Mouse (Mus musculus): ENCODE measurements at regions not wholly inside any gene's neighbourhood (a gene's known extent, or its start where the extent isn't known, plus 50 kb on each side); places are given as distances from the start of the nearest gene placed in this dataset.

DNA sequence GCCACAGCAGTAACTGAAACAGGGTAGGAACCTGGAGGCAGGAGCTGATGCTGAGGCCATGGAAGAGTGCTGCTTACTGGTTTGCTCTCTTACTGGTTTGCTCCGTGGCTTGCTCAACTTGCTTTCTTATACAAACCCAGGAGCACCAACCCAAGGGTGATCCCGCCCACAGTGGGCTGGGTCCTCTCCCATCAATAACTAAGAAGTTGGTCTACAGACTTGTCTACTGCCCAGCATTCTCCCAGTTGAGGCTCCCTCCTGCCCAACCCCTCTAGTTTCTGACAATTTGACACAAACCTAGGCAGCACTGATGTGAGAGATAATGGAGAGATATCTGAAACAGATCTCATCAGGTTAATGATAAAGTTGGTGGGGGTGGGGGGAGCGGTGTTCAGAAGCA lies 104.3 kb upstream of the Afdn start:
- TF ChIP-seq GATA4 (IDR thresholded peaks at IDR 0.05; ENCODE audit: insufficient replicate concordance, low read length) = no peak

DNA sequence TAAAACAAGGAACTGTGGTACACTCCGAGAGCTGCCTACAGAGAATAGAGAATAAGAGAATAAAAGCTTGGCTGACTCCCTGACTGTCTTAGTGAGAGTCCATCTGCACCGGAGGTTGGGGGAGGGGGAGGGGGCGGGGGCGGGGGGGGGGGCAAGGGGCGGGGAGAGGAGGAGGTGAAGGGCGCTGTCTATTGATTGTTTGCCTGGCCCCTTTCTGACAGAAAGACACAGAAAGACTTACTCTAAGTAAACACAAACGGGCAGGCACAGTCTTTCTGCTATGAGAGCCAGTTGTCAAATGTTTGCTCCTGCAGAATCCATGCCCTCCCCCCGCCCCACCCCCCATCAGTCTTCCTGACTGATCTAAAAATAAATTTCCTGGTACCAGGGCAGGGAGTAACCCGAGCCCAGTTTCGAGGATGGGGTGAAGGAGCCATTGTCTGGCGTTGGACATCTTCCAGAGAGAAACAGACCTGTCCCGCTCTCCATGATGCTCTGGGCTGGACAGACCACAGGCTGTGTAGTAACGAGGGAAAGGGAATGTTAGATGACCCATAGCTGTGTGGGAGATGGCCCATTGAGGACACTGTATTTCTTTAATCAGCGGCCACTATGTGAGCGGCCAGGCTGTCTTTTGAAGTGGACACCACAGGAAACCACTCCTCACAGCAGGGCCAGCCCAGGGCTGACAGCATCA lies 103.7 kb upstream of the Afdn start:
- TF ChIP-seq GATA4 (IDR thresholded peaks at IDR 0.05; ENCODE audit: insufficient replicate concordance, low read length) = no peak

DNA sequence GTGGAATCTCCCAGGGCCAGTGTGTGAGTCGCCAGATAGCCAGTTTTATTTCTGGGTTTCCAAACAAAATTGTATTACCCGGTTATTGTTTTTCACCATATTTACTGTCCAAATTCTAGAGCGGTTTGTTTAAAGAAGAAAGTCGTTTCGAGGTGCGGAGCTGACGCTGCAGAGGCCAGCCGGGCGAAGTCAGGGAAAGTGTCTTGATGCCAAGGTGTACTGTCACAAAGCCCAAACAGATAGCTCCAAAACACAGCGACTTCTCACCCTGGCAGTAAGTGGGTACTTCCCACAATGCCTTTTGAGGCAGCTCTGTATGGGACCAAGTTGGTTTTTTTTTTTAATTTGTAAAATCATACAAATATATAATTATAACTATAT lies 103.2 kb upstream of the Afdn start:
- no peak for TF ChIP-seq GATA4 (IDR thresholded peaks at IDR 0.05; ENCODE audit: insufficient replicate concordance, low read length)

DNA sequence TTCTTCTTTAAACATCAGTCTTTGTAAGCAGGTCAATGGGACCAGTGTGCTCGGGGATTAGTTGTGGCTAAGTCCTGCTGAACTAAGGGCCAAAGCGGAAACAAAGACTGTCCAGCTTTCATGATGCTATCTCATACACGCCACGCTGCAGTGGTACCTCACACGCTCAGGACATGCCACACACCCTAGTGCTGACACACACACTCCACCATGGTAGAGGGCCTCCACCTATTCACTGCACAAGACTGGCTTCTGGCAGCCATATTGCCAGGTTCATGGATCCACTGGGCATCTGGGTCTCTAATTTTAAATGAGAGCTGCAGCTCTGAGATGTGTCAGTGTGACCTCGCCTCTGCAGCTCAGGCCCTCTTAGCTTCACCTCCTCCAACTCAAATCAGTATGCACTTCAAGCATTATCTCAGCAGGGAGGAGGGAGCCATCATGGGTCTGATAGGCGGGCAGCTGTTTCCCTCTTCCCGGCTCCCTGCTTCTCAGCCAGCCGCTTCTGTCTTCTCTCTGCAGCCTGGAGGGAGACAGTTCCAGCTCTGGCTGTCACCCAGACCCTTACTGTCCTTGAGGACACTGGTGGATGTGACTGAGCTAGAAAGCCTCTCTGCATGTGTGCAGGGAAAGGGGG lies 102.6 kb upstream of the Afdn start:
- no peak for TF ChIP-seq GATA4 (IDR thresholded peaks at IDR 0.05; ENCODE audit: insufficient replicate concordance, low read length)

DNA sequence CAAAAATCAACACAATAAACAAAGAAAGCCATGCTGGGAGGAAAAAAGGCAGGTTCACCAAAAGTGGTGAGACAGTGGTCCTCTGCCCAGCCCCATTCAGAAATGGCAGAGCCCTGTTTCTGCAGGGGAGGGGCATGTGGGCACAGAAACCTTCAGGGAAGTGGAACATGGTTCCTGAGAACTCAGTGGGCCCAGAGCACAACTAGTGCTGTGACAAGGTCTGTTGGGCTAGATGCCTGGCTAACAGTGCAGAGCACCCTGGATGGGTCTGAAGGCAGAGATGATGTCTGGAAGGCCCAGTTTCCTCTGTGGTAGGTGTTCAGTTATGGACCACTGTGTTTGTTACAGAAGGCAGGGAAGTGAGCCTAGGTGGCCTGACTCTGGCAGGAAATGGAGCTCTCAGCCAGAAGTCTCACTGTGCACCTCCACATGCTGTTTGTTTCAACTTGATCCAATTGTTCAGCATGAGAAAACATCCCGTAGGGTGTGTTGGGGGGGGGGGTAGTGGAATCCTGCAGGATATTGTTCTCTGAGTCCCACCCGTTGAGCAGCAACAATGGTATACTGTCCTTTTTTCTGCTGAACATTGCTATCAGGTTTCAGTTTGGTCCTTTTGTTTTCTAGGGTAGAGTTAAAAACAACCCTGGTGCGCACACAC lies 101.9 kb upstream of the Afdn start:
- TF ChIP-seq GATA4 (IDR thresholded peaks at IDR 0.05; ENCODE audit: insufficient replicate concordance, low read length) = no peak

DNA sequence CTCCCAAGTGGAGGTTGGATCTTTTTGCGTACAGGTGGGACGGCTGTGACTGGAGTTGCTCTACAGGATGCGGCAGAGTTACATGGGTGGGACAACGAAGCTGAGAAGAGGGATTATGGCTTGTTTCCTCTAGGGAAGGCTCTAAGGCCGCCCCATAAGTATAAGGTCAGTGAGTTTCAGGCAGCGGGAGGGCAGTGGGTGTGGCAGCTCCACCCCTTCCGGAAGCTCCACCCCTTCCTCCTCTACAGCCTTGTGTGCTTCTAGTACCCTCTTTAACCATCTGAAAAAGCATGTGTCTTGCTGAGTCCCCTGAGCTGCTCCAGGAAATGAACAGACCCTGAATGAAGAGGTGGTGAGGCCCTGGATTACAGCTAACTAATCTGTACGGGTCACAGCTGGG lies 101.2 kb upstream of the Afdn start:
- no peak for TF ChIP-seq GATA4 (IDR thresholded peaks at IDR 0.05; ENCODE audit: insufficient replicate concordance, low read length)

DNA sequence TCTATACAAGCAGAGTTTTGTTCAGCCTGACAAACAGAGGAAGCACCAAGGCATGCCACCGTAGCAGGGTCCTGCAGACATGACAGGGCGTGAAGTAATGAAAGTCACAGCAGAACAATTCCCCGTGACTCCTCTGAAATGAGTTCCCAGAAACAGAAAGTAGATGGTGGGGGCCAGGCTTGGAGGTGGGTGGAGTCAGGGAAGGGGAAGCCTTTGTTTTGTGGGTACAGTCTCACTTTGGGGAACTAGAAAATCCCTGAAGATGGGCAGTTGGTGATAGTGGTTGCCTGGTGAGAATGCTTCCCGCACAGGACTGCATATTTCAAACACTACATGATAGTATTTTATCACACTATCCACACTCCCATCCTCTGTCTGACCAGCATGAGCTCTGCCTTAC lies 100.4 kb upstream of the Afdn start:
- no peak for TF ChIP-seq GATA4 (IDR thresholded peaks at IDR 0.05; ENCODE audit: insufficient replicate concordance, low read length)

DNA sequence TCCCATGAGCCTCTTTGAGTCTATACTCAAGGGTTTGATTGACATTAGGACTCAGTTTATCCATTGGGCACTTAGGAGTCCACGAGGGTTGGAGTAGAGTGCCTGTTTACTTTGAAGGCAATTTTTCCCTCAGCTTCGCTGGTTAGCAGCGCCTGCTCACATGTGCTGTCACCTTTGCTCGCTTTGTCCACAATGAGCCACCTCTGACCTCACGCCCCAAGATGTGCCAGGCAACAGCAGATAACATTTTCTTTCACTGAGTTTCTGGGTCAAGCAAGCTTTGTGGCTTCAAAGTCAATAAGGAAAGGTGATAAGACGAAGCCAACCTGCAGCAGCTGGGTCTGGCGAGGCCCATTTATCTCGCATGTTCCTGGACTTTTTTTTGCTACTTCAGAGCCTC lies 99.3 kb upstream of the Afdn start:
- TF ChIP-seq GATA4 (IDR thresholded peaks at IDR 0.05; ENCODE audit: insufficient replicate concordance, low read length) = peak; percentile 96; the same call in 1 of the 2 replicates

DNA sequence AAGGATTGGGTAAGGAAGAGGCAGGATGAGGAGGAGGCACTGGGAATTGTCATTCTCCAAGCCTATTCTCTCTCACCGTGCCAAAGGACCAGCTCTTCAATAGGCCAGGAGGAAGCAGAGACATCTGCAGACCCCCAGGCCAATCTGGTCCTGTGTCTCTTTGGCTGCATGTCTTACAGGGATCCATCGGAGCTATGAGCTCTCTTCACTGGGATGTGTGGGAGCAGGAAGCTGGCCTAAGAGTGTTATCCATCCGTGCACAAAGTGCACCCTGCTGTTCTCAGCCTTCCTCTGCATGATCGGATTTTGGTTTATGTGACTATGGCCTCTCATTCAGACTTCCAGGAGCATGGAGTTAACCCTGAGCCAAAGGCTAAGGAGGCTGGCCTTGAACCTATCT lies 98.2 kb upstream of the Afdn start:
- TF ChIP-seq GATA4 (IDR thresholded peaks at IDR 0.05; ENCODE audit: insufficient replicate concordance, low read length) = no peak

Measured in liver, adult (tissue).